Mouse (Mus musculus) duodenum, adult 2 months (tissue): ENCODE measurements around the gene Zfp105. TPM values are rescaled to one million over a fixed set of nuclear protein-coding genes. Genes with fewer than 3 reads are reported as not detected.

Experiments used
- polyA plus RNA-seq: library from polyadenylated mRNA; depleted of rRNA; stranded (reverse); fragments of >200 nt; gene quantifications from 2 replicates; pipeline ENCODE4 v1.2.3, GENCODE M21; 2012; ENCODE audit warnings: low replicate concordance; rRNA removed

Zfp105 gene
- 0.05 TPM in 1 of 2 replicates, not detected in the other for polyA plus RNA-seq

DNA sequence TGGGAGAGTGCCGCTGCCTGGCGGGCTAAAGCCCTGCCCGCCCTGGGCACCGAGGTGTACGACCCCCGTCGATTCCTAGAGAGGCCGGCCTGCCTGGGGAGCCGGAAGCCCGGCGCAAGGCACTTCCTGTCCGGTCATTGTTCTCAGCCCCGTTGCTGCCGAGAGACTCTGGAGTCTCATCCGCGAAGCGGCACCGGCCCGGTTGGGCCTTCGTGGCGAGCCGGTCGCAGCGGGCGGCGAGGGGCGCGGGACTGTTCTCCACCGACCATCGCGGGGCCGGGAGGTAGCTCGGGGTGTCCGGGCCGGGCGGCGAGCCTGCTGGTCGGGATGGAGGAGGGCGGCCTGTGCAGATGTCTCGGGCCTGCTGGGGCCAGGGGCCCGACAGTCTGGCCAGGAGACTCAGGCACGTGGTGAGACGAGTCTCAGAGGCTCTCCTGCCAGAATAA lies at the start of gene Zfp105:
Zfp105 (plus strand) TSS at position 137 of the 446 bp plus-strand sequence.

GRCm38 (mm10) chr9:122885385-122885784 lies 37.5 kb upstream of the Zfp105 start, which contains the start of gene Zkscan7:
Zkscan7 (plus strand) TSS chr9:122885685.

DNA sequence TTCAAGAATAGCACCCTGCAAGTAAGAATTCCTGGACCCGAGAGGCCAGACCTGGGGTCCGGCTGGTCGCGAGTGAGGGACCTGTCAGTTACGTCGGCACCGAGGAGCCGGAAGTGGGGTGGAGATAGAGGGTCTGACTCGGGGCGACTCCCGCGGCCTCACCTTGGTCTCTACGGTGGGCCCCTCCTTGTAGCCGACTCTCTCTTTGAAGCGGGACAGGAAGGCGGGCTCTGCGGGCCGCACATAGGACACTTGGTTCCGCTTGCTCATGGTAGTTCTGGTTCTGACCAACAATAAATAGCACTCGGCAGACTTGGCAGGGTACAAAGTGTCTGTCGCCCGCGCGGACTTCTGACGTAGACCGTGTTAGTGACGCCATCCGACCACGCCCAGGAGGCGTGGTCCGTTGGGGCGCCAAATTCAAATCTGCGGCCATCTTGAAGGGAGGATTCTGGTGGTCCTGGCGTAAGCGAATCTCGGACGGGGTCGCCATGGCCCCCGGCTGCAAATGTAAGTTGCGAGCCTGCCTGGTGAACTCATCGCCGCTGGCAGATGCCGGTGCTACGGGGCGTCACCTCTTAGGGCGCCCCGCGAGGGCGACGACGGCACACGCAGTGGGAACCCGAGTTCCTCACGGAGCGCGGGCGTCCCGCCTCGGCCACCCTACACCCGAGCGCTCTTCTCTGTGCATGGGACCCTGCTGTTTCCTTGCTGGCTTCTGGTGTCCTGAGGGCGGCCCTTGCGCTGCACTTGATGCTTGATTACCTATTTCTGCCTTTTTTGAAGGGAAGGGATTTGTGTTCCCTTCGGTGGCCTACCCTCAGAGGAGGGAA lies 28.0 kb downstream of the Zfp105 start, which contains the start of the genes 1110059G10Rik and Kif15:
1110059G10Rik (minus strand) TSS at position 358 of the 833 bp plus-strand sequence.
Kif15 (plus strand) TSS at position 404 of the 833 bp plus-strand sequence.

Other genes starting within 250 kb of the Zfp105 start
- gene Topaz1, start 175.7 kb upstream of the Zfp105 start, polyA plus RNA-seq, result not detected in 2 replicates
- 0.79 and 1.1 TPM in 2 replicates for gene Tcaim, start 117.5 kb upstream of the Zfp105 start, polyA plus RNA-seq
- not detected in 2 replicates for gene Gm35549, start 79.0 kb upstream of the Zfp105 start, polyA plus RNA-seq
- 2.0 and 7.3 TPM in 2 replicates for gene Zfp445, start 57.1 kb upstream of the Zfp105 start, polyA plus RNA-seq
- 0.71 and 1.2 TPM in 2 replicates for gene Zkscan7, start 37.4 kb upstream of the Zfp105 start, polyA plus RNA-seq
- 0.69 and 1.1 TPM in 2 replicates for gene 1110059G10Rik, start 27.9 kb downstream of the Zfp105 start, polyA plus RNA-seq
- gene Kif15, start 28.0 kb downstream of the Zfp105 start, polyA plus RNA-seq, result 0.51 and 0.92 TPM in 2 replicates
- 8.5 and 11.1 TPM in 2 replicates for gene Tmem42, start 98.3 kb downstream of the Zfp105 start, polyA plus RNA-seq
- gene Tgm4, start 111.7 kb downstream of the Zfp105 start, polyA plus RNA-seq, result not detected in 2 replicates
- 149 and 287 TPM in 2 replicates for gene Zdhhc3, start 190.1 kb downstream of the Zfp105 start, polyA plus RNA-seq
- gene Exosc7, start 190.1 kb downstream of the Zfp105 start, polyA plus RNA-seq, result 4.8 and 9.9 TPM in 2 replicates
- gene Clec3b, start 227.9 kb downstream of the Zfp105 start, polyA plus RNA-seq, result 39.9 and 40.1 TPM in 2 replicates